Mouse (Mus musculus): ENCODE results near the gene Smc4. TPM values are rescaled to one million over a fixed set of nuclear protein-coding genes. Genes with fewer than 3 reads are reported as not detected.

Gene Smc4
- 135 and 149 TPM in 2 replicates for polyA plus RNA-seq (2014; fragmentation: Nextera tagmentation; extraction: Ambion mirVana)

- Histone ChIP-seq H3K4me3 (ENCODE audit: low read depth, low read length) (peak within 1 kb of the TSS; percentile 98), H3K9me3 (ENCODE audit: control insufficient read depth, low read length) (no peaks in the 10 kb centered on the region), H3K36me3 (ENCODE audit: control insufficient read depth, insufficient read depth, low read length) (peaks cover 5% of the 10 kb centered on the region), H3K4me1 (replicated peaks; ENCODE audit: control insufficient read depth, insufficient read depth, low read length) (peaks cover 18% of the 10 kb centered on the region), H3K27ac (ENCODE audit: low read depth) (peak within 1 kb of the TSS; percentile 87), H3K9ac (ENCODE audit: low read length) (peak within 1 kb of the TSS; percentile 94), H3K27me3 (replicated peaks; ENCODE audit: control insufficient read depth, insufficient read depth, low read length) (no peaks in the 10 kb centered on the region), H3K4me2 (ENCODE audit: low read length) (peak within 1 kb of the TSS; percentile 89)
- WGBS = under 1% methylated on average over 76 of the region's 76 CpGs
- peak; percentile 98 for DNase-seq (ENCODE audit: low spot score)
- ATAC-seq (replicated peaks; ENCODE audit: low FRiP score, low TSS enrichment, low read depth) = peak; percentile 94
These were observed at the start of gene Smc4, which contains the start of gene Ift80 for GRCm38 (mm10) chr3:69004437-69005337. Gene Smc4, plus strand, starts transcription at chr3:69004738. Gene Ift80, minus strand, starts transcription at chr3:69004570.

- H3K4me2 ChIP-seq (ENCODE audit: low read length) = no peak overlapping the region
- no peaks in the 10 kb centered on the region for H3K27me3 ChIP-seq (replicated peaks; ENCODE audit: control insufficient read depth, insufficient read depth, low read length)
- DNase-seq (ENCODE audit: low spot score) (no peak), ATAC-seq (replicated peaks; ENCODE audit: low FRiP score, low TSS enrichment, low read depth) (no peak)
- H3K4me1 ChIP-seq (replicated peaks; ENCODE audit: control insufficient read depth, insufficient read depth, low read length) = no peaks in the 10 kb centered on the region
- no peak overlapping the region for H3K4me3 ChIP-seq (ENCODE audit: low read depth, low read length)
- 0 out of 2 replicates have a peak, but pooled peaks cover 7% of the 10 kb centered on the region for H3K36me3 ChIP-seq (ENCODE audit: control insufficient read depth, insufficient read depth, low read length)
- no peak overlapping the region for H3K9ac ChIP-seq (ENCODE audit: low read length)
- WGBS = 56% methylated on average over 4 of the region's 4 CpGs
- no peaks in the 10 kb centered on the region for H3K9me3 ChIP-seq (ENCODE audit: control insufficient read depth, low read length)
- H3K27ac ChIP-seq (ENCODE audit: low read depth) = no peak overlapping the region
These were observed 48.1 kb upstream of the Smc4 start for GRCm38 (mm10) chr3:68956454-68956853.

- H3K4me3 ChIP-seq (ENCODE audit: low read depth, low read length) = no peak overlapping the region
- no peak for ATAC-seq (replicated peaks; ENCODE audit: low FRiP score, low TSS enrichment, low read depth)
- H3K4me2 ChIP-seq (ENCODE audit: low read length) = no peak overlapping the region
These were observed 47.1 kb upstream of the Smc4 start for GRCm38 (mm10) chr3:68957413-68957812.

GRCm38 (mm10) chr3:68964682-68965081 is 39.9 kb upstream of the Smc4 start:
- Histone ChIP-seq H3K9me3 (ENCODE audit: control insufficient read depth, low read length) (no peaks in the 10 kb centered on the region), H3K4me1 (replicated peaks; ENCODE audit: control insufficient read depth, insufficient read depth, low read length) (no peaks in the 10 kb centered on the region), H3K36me3 (ENCODE audit: control insufficient read depth, insufficient read depth, low read length) (peaks cover 39% of the 10 kb centered on the region), H3K4me2 (ENCODE audit: low read length) (no peak overlapping the region), H3K9ac (ENCODE audit: low read length) (no peak overlapping the region), H3K27me3 (replicated peaks; ENCODE audit: control insufficient read depth, insufficient read depth, low read length) (no peaks in the 10 kb centered on the region), H3K4me3 (ENCODE audit: low read depth, low read length) (no peak overlapping the region), H3K27ac (ENCODE audit: low read depth) (no peak overlapping the region)
- ATAC-seq (replicated peaks; ENCODE audit: low FRiP score, low TSS enrichment, low read depth) = no peak
- no peak for DNase-seq (ENCODE audit: low spot score)

More at GRCm38 (mm10) chr3:68957413-68957812, 47.1 kb upstream of the Smc4 start:
- no peak overlapping the region for H3K27ac ChIP-seq (ENCODE audit: low read depth)
- H3K4me1 ChIP-seq (replicated peaks; ENCODE audit: control insufficient read depth, insufficient read depth, low read length) = no peaks in the 10 kb centered on the region
- WGBS = 85% methylated on average over 3 of the region's 3 CpGs
- H3K9ac ChIP-seq (ENCODE audit: low read length) = no peak overlapping the region
- no peaks in the 10 kb centered on the region for H3K27me3 ChIP-seq (replicated peaks; ENCODE audit: control insufficient read depth, insufficient read depth, low read length)
- DNase-seq (ENCODE audit: low spot score) = no peak
- no peaks in the 10 kb centered on the region for H3K9me3 ChIP-seq (ENCODE audit: control insufficient read depth, low read length)
- H3K36me3 ChIP-seq (ENCODE audit: control insufficient read depth, insufficient read depth, low read length) = peaks cover 14% of the 10 kb centered on the region; the same call in 1 of the 2 replicates

GRCm38 (mm10) chr3:68966527-68967285 is 37.8 kb upstream of the Smc4 start:
- 92% methylated on average over 6 of the region's 6 CpGs for WGBS
- DNase-seq (ENCODE audit: low spot score) (no peak), ATAC-seq (replicated peaks; ENCODE audit: low FRiP score, low TSS enrichment, low read depth) (no peak)

GRCm38 (mm10) chr3:68967404-68967803 is 37.1 kb upstream of the Smc4 start:
- H3K9ac ChIP-seq (ENCODE audit: low read length) = no peak overlapping the region
- peaks cover 28% of the 10 kb centered on the region for H3K36me3 ChIP-seq (ENCODE audit: control insufficient read depth, insufficient read depth, low read length)
- 65% methylated on average over 6 of the region's 6 CpGs for WGBS
- no peak overlapping the region for H3K4me3 ChIP-seq (ENCODE audit: low read depth, low read length)
- H3K4me1 ChIP-seq (replicated peaks; ENCODE audit: control insufficient read depth, insufficient read depth, low read length) = no peaks in the 10 kb centered on the region
- no peaks in the 10 kb centered on the region for H3K27me3 ChIP-seq (replicated peaks; ENCODE audit: control insufficient read depth, insufficient read depth, low read length)
- H3K27ac ChIP-seq (ENCODE audit: low read depth) = no peak overlapping the region
- no peak overlapping the region for H3K4me2 ChIP-seq (ENCODE audit: low read length)
- no peak for ATAC-seq (replicated peaks; ENCODE audit: low FRiP score, low TSS enrichment, low read depth)
- no peaks in the 10 kb centered on the region for H3K9me3 ChIP-seq (ENCODE audit: control insufficient read depth, low read length)
- no peak for DNase-seq (ENCODE audit: low spot score)

More at GRCm38 (mm10) chr3:68966527-68967285, 37.8 kb upstream of the Smc4 start:
- H3K4me1 ChIP-seq (replicated peaks; ENCODE audit: control insufficient read depth, insufficient read depth, low read length) = no peaks in the 10 kb centered on the region
- no peaks in the 10 kb centered on the region for H3K27me3 ChIP-seq (replicated peaks; ENCODE audit: control insufficient read depth, insufficient read depth, low read length)
- H3K4me3 ChIP-seq (ENCODE audit: low read depth, low read length) = no peak overlapping the region
- H3K27ac ChIP-seq (ENCODE audit: low read depth) = no peak overlapping the region
- H3K9me3 ChIP-seq (ENCODE audit: control insufficient read depth, low read length) = no peaks in the 10 kb centered on the region
- peaks cover 32% of the 10 kb centered on the region for H3K36me3 ChIP-seq (ENCODE audit: control insufficient read depth, insufficient read depth, low read length)
- H3K4me2 ChIP-seq (ENCODE audit: low read length) = no peak overlapping the region
- H3K9ac ChIP-seq (ENCODE audit: low read length) = no peak overlapping the region

GRCm38 (mm10) chr3:68969091-68969590 is 35.4 kb upstream of the Smc4 start:
- Histone ChIP-seq H3K4me2 (ENCODE audit: low read length) (no peak overlapping the region), H3K4me1 (replicated peaks; ENCODE audit: control insufficient read depth, insufficient read depth, low read length) (no peaks in the 10 kb centered on the region), H3K9me3 (ENCODE audit: control insufficient read depth, low read length) (no peaks in the 10 kb centered on the region), H3K27me3 (replicated peaks; ENCODE audit: control insufficient read depth, insufficient read depth, low read length) (no peaks in the 10 kb centered on the region), H3K27ac (ENCODE audit: low read depth) (no peak overlapping the region), H3K36me3 (ENCODE audit: control insufficient read depth, insufficient read depth, low read length) (peaks cover 28% of the 10 kb centered on the region), H3K4me3 (ENCODE audit: low read depth, low read length) (no peak overlapping the region), H3K9ac (ENCODE audit: low read length) (no peak overlapping the region)
- 88% methylated on average over 3 of the region's 3 CpGs for WGBS
- DNase-seq (ENCODE audit: low spot score) (no peak), ATAC-seq (replicated peaks; ENCODE audit: low FRiP score, low TSS enrichment, low read depth) (no peak)

- DNase-seq (ENCODE audit: low spot score) (no peak), ATAC-seq (replicated peaks; ENCODE audit: low FRiP score, low TSS enrichment, low read depth) (no peak)
- H3K4me1 ChIP-seq (replicated peaks; ENCODE audit: control insufficient read depth, insufficient read depth, low read length) = no peaks in the 10 kb centered on the region
- WGBS = 31% methylated on average over 1 of the region's 1 CpGs
- no peak overlapping the region for H3K4me3 ChIP-seq (ENCODE audit: low read depth, low read length)
- no peak overlapping the region for H3K27ac ChIP-seq (ENCODE audit: low read depth)
- peaks cover 3% of the 10 kb centered on the region; the same call in 1 of the 2 replicates for H3K36me3 ChIP-seq (ENCODE audit: control insufficient read depth, insufficient read depth, low read length)
- no peaks in the 10 kb centered on the region for H3K9me3 ChIP-seq (ENCODE audit: control insufficient read depth, low read length)
- no peak overlapping the region for H3K4me2 ChIP-seq (ENCODE audit: low read length)
- H3K9ac ChIP-seq (ENCODE audit: low read length) = no peak overlapping the region
- no peaks in the 10 kb centered on the region for H3K27me3 ChIP-seq (replicated peaks; ENCODE audit: control insufficient read depth, insufficient read depth, low read length)
These were observed 31.0 kb upstream of the Smc4 start for GRCm38 (mm10) chr3:68973574-68973973.
